Mouse (Mus musculus) brain, embryonic 14.5 days (tissue): Measurements from ENCODE around the gene Fbrs. TPM values are rescaled to one million over a fixed set of nuclear protein-coding genes. Genes with fewer than 3 reads are reported as not detected.
"Not testable (repeated sequence)": the region's sequence is repeated elsewhere in the genome, so short reads cannot be mapped to it uniquely, and the experiment has no call there.

Experiments used
- DNase-seq: peaks from one replicate; pipeline ENCODE4 v3.0.0-alpha.2; 2011; ENCODE audit warnings: low read depth
- CTCF ChIP-seq: fragments of 200-500 bp; IDR thresholded peaks from 2 replicates; pipeline ENCODE4 v1.5.1; 2012; ENCODE audit warnings: inconsistent platforms, mild to moderate bottlenecking, moderate library complexity, borderline replicate concordance; ENCODE audit not compliant: insufficient read depth, insufficient read length; ENCODE audit errors: extremely low read depth
- POLR2A ChIP-seq: fragments of 200-500 bp; IDR thresholded peaks from 2 replicates; pipeline ENCODE4 v1.6.1; 2012; ENCODE audit warnings: mild to moderate bottlenecking, inconsistent platforms, borderline replicate concordance; ENCODE audit not compliant: poor library complexity, insufficient read depth, insufficient read length, severe bottlenecking; ENCODE audit errors: extremely low read depth
- polyA plus RNA-seq: library from polyadenylated mRNA; depleted of rRNA; stranded (reverse); fragments of >200 nt; gene quantifications from 2 replicates; pipeline ENCODE4 v1.2.3, GENCODE M21; 2012; rRNA removed

Fbrs gene
- polyA plus RNA-seq = 20.6 and 47.0 TPM in 2 replicates

DNA sequence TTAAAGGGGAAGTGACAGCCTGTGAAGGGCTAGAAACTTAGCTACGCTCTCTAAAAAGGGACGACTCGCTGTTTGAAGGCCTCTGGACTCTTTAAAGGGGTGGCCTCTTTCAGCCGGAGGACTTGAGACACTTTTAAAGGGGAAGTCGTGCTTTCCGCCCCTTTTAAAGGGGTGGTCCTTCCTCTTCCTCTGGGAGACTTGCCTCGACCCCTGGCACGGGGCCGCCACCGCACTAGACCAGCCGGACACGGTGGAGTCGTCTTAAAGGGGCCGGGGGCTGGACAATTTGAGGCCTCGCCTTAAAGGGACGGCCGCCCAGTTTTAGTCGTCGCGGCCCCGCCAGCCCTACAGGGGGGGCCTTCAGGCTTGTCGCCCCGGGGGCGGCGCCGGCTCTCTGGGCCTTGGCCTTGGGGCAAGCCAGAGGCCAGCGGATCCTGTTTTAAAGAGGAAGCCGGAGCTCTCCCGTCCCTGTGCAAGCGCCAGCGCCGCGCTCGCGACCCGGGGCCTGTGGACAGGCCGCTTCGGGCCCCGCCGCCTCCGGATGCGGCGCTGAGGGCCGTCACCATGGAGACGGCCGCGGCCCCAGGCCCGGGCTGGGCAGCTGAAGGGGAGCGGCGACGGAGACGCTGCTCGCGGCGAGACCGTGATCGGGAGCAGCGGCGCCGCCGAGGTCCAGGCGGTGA, at the start of gene Fbrs:
TSS of gene Fbrs (plus strand) at position 565 of the 683 bp plus-strand sequence.
- DNase-seq = peak; percentile 99
- TF ChIP-seq CTCF = no peak
- TF ChIP-seq POLR2A = peak; percentile 6; the same call in 1 of the 2 replicates

- TF ChIP-seq CTCF (no peak), POLR2A (no peak)
- DNase-seq = no peak
Measured at GRCm38 (mm10) chr7:127435206-127435605, 43.8 kb upstream of the Fbrs start.

GRCm38 (mm10) chr7:127437724-127438123, 41.3 kb upstream of the Fbrs start:
- TF ChIP-seq CTCF (peak; percentile 30; the same call in 1 of the 2 replicates), POLR2A (no peak)
- DNase-seq = no peak

- no peak for DNase-seq
- TF ChIP-seq POLR2A (no peak), CTCF (no peak)
Measured at GRCm38 (mm10) chr7:127443976-127444375, 35.0 kb upstream of the Fbrs start.

DNA sequence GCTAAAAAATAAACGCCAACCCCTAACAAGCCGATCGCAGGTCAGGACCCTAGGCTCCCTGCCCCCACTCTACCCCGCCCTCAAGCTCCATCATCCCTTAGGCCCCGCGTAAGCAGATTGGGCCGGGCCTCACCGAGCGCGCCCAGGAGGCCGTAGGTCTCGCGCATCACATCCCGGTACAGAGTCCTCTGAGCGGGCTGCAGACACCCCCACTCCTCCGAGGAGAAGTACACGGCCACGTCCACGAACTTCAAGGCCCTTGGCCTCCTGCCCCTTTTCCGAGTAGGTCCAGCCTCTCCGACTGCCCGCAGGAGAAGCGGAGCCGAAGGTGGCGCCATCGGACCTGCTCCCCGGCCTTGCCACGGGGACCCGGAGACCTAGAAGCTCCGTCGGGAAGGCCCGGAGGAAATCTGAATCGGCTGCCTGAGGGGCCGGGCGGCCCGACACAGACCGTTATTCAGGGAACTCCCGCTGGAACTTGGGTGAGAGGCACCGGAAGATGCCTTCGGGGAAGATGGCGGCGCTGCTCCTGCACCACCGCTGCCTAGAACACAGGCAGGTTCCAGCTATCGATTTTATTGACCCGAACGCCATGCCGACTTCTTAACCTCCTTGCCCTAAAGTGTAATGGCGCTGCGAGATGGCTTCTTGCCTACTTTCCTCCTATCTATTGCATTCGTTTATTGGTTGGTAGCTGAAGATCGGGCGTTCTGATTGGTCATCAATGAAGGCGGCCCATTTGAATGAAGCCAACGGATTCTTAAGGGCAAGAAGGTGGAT, 30.3 kb upstream of the Fbrs start, which contains the start of gene Zfp689:
TSS of gene Zfp689 (minus strand) at position 638 of the 780 bp plus-strand sequence.
- TF ChIP-seq POLR2A (peak; percentile 12; the same call in 1 of the 2 replicates), CTCF (no peak)
- DNase-seq = peak; percentile 99

GRCm38 (mm10) chr7:127449966-127450365, 29.0 kb upstream of the Fbrs start:
- DNase-seq = no peak
- TF ChIP-seq POLR2A (no peak), CTCF (no peak)

- no peak for DNase-seq
- TF ChIP-seq CTCF (no peak), POLR2A (no peak)
Measured at GRCm38 (mm10) chr7:127453056-127453455, 25.9 kb upstream of the Fbrs start.

DNA sequence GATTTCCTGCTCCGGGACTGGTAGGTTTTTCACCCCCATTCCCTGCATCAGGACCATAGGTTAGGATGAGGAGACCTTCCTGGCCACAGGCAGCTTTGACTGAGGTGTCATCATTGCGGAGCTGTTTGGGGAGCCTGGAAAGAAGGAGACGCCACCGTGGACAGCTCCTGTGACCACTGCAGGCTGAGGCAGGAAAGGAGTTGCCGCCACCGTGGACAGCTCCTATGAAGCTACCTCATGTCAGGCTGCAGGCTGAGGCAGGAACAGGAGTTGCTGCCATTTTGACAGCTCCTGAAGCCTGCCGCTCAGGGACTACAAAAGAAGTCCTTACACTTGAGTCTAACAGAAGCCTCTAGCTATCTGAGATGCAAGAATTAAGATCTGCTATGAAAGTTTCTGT, 24.1 kb upstream of the Fbrs start:
- no peak for TF ChIP-seq POLR2A
- TF ChIP-seq CTCF = no peak
- no peak for DNase-seq

DNA sequence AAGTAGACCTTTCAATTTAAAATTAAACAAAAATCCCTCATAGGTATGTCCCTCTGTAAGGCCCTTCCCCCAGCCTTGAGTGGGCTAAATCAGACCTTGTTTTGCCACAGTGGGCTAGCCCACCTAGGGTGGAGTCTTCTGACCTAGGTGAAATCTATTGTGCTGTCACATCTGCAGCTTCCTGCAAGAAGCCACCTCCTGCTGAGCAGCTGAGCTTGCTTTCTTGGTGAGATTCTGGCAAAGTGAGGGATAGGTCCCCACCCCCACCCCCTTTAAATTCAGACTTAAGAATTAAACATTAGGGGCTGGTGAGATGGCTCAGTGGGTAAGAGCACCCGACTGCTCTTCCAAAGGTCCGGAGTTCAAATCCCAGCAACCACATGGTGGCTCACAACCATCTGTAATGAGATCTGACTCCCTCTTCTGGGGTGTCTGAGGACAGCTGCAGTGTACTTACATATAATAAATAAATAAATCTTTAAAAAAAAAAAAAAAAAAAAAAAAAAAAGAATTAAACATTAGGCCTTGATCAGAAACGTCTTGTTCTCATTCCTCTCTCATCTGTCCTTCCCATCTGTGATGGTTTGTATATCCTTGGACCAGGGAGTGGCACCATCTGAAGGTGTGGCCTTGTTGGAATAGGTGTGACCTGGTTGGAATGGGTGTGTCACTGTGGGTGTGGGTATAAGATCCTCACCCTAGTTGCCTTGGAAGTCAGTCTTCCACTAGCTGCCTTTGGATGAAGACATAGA, 20.5 kb upstream of the Fbrs start:
- not testable (repeated sequence) for DNase-seq

DNA sequence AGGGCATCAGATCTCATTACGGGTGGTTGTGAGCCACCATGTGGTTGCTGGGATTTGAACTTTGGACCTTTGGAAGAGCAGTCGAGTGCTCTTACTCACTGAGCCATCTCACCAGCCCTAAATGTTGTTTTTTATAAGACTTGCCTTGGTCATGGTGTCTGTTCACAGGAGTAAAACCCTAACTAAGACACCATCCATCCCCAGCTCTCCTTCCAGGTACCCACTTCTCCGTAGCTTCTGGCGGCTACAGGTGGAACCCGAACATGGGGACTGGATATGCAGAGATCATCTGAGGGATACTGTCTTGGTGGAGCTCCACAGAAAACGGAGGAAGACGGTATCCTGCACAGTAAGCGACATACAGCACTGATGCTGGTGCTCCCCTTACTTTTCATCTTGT, 19.7 kb upstream of the Fbrs start, which contains the start of gene Prr14:
TSS of gene Prr14 (plus strand) at position 301 of the 400 bp plus-strand sequence.
- DNase-seq = not testable (repeated sequence)

- TF ChIP-seq CTCF = no peak
- no peak for TF ChIP-seq POLR2A
- DNase-seq = no peak
Measured at GRCm38 (mm10) chr7:127465191-127465590, 13.8 kb upstream of the Fbrs start.

DNA sequence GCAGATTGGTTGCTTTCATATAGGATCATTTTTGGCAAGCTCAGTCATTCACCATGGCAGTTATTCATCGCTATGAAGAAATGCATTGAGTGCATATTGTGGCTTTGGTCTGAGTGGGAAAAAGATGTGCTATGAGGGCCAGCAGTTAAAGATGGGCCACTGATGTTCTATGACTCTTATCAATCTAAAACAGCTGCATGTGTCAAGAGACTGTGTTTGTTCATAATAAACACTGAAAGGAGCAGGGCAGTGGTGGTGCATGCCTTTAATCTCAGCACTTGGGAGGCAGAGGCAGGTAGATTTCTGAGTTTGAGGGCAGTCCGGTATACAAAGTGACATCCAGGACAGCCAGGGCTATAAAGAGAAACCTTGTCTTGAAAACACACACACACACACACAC, 13.3 kb upstream of the Fbrs start:
- not testable (repeated sequence) for DNase-seq

DNA sequence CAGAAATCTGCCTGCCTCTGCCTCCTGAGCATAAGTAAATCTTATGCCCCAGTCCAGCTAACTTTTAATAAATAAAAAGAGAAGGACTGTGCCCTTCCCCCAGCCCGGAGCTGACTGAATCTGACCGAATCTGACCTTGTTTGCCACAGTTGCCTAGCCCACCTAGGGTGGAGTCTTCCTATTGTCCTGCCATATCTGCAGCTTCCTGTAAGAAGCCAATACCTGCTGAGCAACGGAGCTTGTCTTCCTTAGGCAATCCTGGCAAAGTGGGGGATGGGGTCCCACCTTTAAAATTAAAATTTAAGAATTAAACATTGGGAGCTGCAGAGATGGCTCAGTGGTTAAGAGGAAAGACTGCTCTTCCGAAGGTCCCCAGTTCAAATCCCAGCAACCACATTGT, 12.4 kb upstream of the Fbrs start:
- TF ChIP-seq CTCF = no peak
- no peak for TF ChIP-seq POLR2A
- no peak for DNase-seq
